Mouse (Mus musculus) ovary, postnatal 10 days (tissue): ENCODE measurements around the gene Kcns1.

Source experiments
- DNase-seq: peaks from one replicate; pipeline ENCODE4 v3.0.0; 2022; ENCODE audit warnings: low spot score

Gene Kcns1

GRCm38 (mm10) chr2:164170326-164170725, 587 bp downstream of the Kcns1 start:
- no peak for DNase-seq

DNA sequence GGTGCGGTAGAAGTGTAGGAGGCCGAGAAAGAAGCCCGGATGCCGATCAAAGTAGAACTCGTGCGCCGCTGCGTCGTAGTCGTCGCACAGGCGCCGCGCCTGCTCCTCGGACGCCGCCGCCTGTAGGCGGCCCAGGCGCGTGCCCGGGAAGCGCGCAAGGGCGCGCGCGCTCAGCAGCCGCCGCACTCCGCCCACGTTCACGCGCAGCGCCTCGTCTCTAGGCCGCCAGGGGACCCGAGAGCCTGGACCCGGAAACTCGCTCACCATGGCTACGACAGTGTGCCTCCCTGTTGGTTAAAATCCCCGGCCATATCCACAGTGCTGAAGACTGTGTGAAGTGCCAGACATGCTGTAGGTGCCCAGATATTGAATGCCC, 2.4 kb downstream of the Kcns1 start:
- no peak for DNase-seq

GRCm38 (mm10) chr2:164167752-164168570, 3.0 kb downstream of the Kcns1 start:
- no peak for DNase-seq

GRCm38 (mm10) chr2:164164941-164165340, 6.0 kb downstream of the Kcns1 start:
- DNase-seq = no peak

DNA sequence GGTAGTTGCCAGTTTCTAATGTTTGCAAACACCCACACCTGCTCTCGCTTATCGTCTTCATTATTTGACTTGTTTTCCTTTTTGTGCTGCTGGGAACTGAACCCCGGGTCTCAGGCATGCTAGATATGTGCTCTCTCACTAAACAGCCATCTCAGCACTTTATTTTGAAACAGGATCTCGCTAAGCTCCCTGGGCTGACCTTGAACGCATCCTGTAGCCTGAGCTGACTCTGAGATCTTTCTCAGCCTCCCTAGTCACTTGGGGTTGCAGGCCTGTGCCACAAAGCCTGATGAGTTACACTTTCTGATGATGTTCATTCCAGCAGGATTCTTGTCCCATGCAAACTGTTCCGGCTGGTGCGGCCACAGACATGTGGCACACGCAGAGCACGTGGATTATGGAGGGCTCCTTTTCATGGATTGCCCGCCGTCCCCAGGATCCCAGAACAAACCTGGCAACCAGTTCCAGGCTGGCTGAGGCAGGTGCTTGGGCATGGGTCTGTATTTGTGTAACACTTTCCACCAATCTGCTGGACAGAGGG, 9.3 kb downstream of the Kcns1 start:
- no peak for DNase-seq

DNA sequence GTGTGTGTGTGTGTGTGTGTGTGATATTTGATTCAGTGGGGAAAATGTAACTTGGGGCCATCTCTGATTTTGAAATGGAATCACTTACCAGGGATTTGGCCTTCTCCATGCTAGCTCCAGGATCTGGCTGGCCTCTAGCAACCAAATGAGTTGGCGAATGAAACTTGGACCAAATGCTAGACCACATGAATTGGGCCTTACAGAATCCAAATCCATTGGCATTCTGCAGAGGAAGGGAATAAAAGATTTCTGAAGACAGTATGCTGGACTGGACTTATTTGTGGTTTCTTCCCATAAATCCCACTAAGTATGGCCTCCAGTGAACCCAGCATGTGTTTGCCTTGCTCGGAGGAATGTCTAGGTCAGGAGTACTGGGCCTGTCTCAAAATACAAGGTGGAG, 12.1 kb downstream of the Kcns1 start:
- DNase-seq = no peak

- no peak for DNase-seq
These were observed 14.8 kb downstream of the Kcns1 start for GRCm38 (mm10) chr2:164156158-164156557.

GRCm38 (mm10) chr2:164154007-164154406, 16.9 kb downstream of the Kcns1 start:
- no peak for DNase-seq

GRCm38 (mm10) chr2:164152341-164152740, 18.6 kb downstream of the Kcns1 start:
- no peak for DNase-seq

DNA sequence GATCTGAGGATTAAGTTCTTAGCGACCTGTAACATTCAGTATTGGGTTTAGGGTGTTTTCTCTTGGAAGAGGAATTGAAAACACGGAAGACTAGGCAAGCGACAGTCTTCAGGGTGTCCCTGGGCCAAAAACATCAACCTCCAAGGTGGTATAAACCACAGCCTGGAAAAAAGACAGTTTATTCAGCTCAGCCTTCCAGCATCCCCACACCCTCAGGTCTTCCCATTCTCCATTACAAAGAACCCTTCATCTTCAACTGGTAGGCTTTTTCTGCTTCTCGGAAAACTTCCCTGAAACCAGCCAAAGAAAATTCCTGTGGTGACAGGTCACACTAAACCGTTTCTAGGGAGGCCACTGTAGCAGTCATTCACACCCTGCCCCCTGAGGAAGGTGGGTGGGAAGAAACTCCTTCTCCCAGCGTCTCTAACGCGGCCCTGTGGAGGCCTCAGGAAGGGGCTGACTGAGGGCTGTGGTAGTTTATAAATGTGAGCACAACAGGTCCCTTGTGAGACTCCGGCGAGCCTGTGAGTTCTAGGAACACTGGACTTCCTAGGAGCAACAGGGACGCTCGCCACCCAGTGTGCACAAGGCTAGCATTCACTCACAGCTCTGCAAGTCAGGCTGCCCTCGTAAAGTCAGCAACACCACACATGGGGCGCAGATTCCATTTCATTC, 20.7 kb downstream of the Kcns1 start:
- no peak for DNase-seq

- no peak for DNase-seq
These were observed 24.4 kb downstream of the Kcns1 start for GRCm38 (mm10) chr2:164146556-164146955.

GRCm38 (mm10) chr2:164144541-164144940, 26.4 kb downstream of the Kcns1 start:
- no peak for DNase-seq

GRCm38 (mm10) chr2:164144025-164144424, 26.9 kb downstream of the Kcns1 start:
- no peak for DNase-seq

DNA sequence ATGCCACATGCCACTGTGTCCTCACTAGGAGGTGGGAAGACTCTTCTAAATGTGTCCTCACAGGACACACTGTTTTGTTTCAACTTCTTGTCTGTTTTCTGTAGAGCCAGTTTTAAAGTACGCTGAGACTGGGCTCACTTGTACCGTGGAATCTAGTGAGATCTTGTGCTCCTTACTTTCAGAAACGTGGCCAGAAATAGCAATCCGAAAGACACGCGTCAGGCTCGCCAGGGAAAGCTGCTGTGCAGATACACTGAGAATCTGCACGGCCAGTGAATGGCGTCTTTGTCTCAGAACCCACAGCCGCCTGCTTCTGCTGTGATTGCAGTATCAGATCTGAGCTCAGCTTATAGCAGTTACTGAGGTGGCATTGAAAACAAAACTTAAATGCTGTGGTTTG, 28.9 kb downstream of the Kcns1 start:
- DNase-seq = no peak

- DNase-seq = no peak
These were observed 33.2 kb downstream of the Kcns1 start for GRCm38 (mm10) chr2:164137754-164138153.

DNA sequence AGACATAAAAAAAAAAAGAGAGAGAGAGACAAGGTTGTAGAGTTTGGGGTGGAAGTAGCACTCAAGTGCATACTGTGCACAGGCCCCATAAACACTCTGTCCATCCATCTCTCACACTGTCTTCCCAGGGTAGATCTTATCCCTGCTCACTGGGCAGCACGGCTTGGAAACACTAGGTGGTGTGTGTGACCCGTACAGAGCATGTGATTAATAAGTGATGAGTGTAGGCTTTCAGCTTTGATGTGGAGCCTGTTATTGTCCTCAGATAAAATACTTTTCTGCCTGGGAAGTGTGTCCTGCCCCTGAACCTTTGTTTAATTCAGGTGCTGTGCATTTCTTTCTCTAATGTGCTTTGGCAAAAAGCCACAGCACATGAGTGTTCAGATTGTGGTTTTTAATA, 34.5 kb downstream of the Kcns1 start:
- no peak for DNase-seq

DNA sequence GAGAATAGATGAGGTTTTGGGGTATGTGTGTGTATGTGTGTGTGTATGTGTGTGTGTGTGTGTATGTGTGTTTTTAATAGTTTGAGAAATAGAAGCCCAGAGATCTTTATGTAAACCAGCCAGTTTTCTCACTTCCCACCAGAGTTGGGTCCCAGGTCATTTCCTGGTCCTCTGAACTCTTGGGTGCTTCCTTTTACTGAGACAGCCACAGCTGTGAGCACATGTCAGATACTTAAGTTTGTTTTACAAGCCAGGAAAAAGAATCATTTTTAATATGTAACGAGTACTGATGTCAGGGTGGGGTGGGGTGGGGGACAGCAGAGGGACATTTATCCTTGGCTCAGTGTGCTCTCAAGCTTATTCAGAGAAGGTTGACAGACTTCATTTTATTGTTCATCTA, 35.5 kb downstream of the Kcns1 start:
- no peak for DNase-seq

GRCm38 (mm10) chr2:164134563-164134962, 36.4 kb downstream of the Kcns1 start:
- no peak for DNase-seq

GRCm38 (mm10) chr2:164131586-164131985, 39.3 kb downstream of the Kcns1 start:
- no peak for DNase-seq

DNA sequence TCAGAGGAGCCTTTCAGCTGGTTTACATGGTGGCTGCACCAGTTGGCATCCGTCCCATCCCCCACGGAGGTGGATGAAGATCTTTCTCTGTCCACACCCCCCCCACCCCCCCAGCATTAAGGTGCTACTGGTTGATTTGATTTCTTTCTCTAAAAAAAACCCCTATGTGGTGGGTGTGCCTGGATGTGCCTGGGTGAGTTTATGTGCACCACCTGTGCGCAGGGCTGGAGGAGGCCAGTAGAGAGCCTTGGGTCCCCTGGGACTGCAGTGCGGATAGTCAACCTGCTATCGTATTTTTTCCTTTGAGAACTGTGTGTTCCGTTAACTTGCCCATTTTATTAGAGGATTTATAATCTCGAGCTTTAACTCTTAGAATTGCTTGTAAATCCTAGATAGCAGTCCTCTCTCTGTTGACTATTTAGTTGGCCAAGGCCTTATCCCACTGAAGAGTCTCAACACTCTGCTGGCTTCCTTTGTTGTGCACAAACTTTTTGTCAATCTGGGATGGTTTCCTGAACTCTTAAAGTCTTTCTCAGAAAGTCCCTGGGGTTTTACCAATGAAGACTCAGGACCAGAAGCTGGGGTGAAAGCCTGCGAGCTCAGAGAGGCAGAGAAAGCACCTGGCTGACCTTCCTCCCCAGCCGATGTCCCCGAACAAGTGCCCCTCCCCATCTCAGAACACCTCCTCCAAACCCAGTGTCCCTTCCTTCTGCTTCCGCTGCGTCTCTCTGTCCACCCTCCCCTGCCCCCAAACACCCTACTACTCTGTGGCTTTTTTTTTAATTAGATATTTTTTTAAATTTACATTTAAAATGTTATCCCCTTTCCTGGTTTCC, 42.1 kb downstream of the Kcns1 start:
- DNase-seq = no peak

DNA sequence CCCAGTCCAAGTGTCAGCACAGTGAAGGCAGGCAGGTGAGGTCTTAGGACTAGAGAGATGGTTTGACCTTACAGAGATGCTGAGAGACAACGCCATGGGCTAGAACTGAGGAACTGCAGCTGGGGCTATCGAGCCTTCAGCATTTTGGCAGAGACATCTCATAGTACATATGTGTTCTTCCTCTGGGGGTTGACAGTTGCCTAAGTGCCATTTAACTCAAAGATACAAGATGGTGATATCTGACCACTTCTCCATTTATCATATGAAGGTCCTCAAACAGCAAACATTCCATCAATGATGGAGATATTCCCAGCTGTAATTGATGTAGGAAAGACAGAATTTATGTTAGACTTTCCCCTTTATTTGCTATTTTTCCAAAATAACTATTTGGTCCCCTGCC, 43.6 kb downstream of the Kcns1 start:
- DNase-seq = no peak

GRCm38 (mm10) chr2:164126533-164126955, 44.4 kb downstream of the Kcns1 start:
- DNase-seq = no peak
